Mouse (Mus musculus): ENCODE measurements around the gene Cox8b. TPM values are rescaled to one million over a fixed set of nuclear protein-coding genes. Genes with fewer than 3 reads are reported as not detected.

Cox8b gene
- polyA plus RNA-seq, 1 experiment from 2014 or later = not detected

- peaks cover 5% of the 10 kb centered on the region for H3K36me3 ChIP-seq (ENCODE audit: control insufficient read depth, insufficient read depth, low read length)
- 2% methylated on average over 51 of the region's 51 CpGs for WGBS
- no peaks in the 10 kb centered on the region for H3K27me3 ChIP-seq (ENCODE audit: control insufficient read depth, insufficient read depth, low read length)
- H3K9me3 ChIP-seq (ENCODE audit: control insufficient read depth, low read length) = no peaks in the 10 kb centered on the region
- peak within 1 kb of the TSS; percentile 87 for H3K9ac ChIP-seq (ENCODE audit: low read length)
- DNase-seq (ENCODE audit: low spot score) (peak; percentile 89), ATAC-seq (replicated peaks; ENCODE audit: low FRiP score) (peak; percentile 83)
- peak within 1 kb of the TSS; percentile 98 for H3K4me2 ChIP-seq (ENCODE audit: low read depth, low read length, severe bottlenecking)
- H3K4me3 ChIP-seq (ENCODE audit: low read depth, low read length) = peak within 1 kb of the TSS; percentile 79
- peak within 1 kb of the TSS; percentile 82 for H3K27ac ChIP-seq (ENCODE audit: low read depth, low read length)
- peaks cover 15% of the 10 kb centered on the region for H3K4me1 ChIP-seq (replicated peaks; ENCODE audit: control insufficient read depth, insufficient read depth, low read length)
Observed at GRCm38 (mm10) chr7:140855860-140856784, 44.1 kb downstream of the Cox8b start, which contains the start of gene Gm45785. TSS of gene Gm45785 (minus strand) at chr7:140856331.

- DNase-seq (ENCODE audit: low spot score) = no peak
- H3K9me3 ChIP-seq (ENCODE audit: control insufficient read depth, low read length) = no peaks in the 10 kb centered on the region
- H3K4me1 ChIP-seq (replicated peaks; ENCODE audit: control insufficient read depth, insufficient read depth, low read length) = peaks cover 15% of the 10 kb centered on the region
- no peak for ATAC-seq (replicated peaks; ENCODE audit: low FRiP score)
- H3K4me2 ChIP-seq (ENCODE audit: low read depth, low read length, severe bottlenecking) = peak overlapping the region; percentile 98
- WGBS = 80% methylated on average over 9 of the region's 9 CpGs
- H3K27me3 ChIP-seq (ENCODE audit: control insufficient read depth, insufficient read depth, low read length) = no peaks in the 10 kb centered on the region
- peaks cover 5% of the 10 kb centered on the region for H3K36me3 ChIP-seq (ENCODE audit: control insufficient read depth, insufficient read depth, low read length)
- H3K27ac ChIP-seq (ENCODE audit: low read depth, low read length) = no peak overlapping the region
- H3K9ac ChIP-seq (ENCODE audit: low read length) = peak overlapping the region; percentile 87; the same call in 1 of the 2 replicates
- peak overlapping the region; percentile 79 for H3K4me3 ChIP-seq (ENCODE audit: low read depth, low read length)
Observed at GRCm38 (mm10) chr7:140855181-140855580, 45.1 kb downstream of the Cox8b start.

GRCm38 (mm10) chr7:140854483-140854882 is 45.8 kb downstream of the Cox8b start:
- H3K4me3 ChIP-seq (ENCODE audit: low read depth, low read length) = no peak overlapping the region
- peaks cover 5% of the 10 kb centered on the region for H3K36me3 ChIP-seq (ENCODE audit: control insufficient read depth, insufficient read depth, low read length)
- DNase-seq (ENCODE audit: low spot score) (peak; percentile 44), ATAC-seq (replicated peaks; ENCODE audit: low FRiP score) (no peak)
- H3K9me3 ChIP-seq (ENCODE audit: control insufficient read depth, low read length) = no peaks in the 10 kb centered on the region
- H3K27me3 ChIP-seq (ENCODE audit: control insufficient read depth, insufficient read depth, low read length) = no peaks in the 10 kb centered on the region
- H3K4me1 ChIP-seq (replicated peaks; ENCODE audit: control insufficient read depth, insufficient read depth, low read length) = peaks cover 15% of the 10 kb centered on the region
- no peak overlapping the region for H3K27ac ChIP-seq (ENCODE audit: low read depth, low read length)
- H3K4me2 ChIP-seq (ENCODE audit: low read depth, low read length, severe bottlenecking) = no peak overlapping the region
- WGBS = 95% methylated on average over 18 of the region's 18 CpGs
- H3K9ac ChIP-seq (ENCODE audit: low read length) = no peak overlapping the region

GRCm38 (mm10) chr7:140853386-140853785 is 46.9 kb downstream of the Cox8b start:
- no peak for DNase-seq (ENCODE audit: low spot score)
- Histone ChIP-seq H3K4me3 (ENCODE audit: low read depth, low read length) (no peak overlapping the region), H3K36me3 (ENCODE audit: control insufficient read depth, insufficient read depth, low read length) (peaks cover 5% of the 10 kb centered on the region; the same call in 1 of the 2 replicates), H3K4me1 (replicated peaks; ENCODE audit: control insufficient read depth, insufficient read depth, low read length) (peaks cover 13% of the 10 kb centered on the region), H3K4me2 (ENCODE audit: low read depth, low read length, severe bottlenecking) (no peak overlapping the region), H3K9ac (ENCODE audit: low read length) (no peak overlapping the region), H3K27ac (ENCODE audit: low read depth, low read length) (no peak overlapping the region), H3K27me3 (ENCODE audit: control insufficient read depth, insufficient read depth, low read length) (no peaks in the 10 kb centered on the region), H3K9me3 (ENCODE audit: control insufficient read depth, low read length) (no peaks in the 10 kb centered on the region)
- no peak for ATAC-seq (replicated peaks; ENCODE audit: low FRiP score)
- WGBS = 91% methylated on average over 9 of the region's 9 CpGs

- no peak overlapping the region for H3K4me2 ChIP-seq (ENCODE audit: low read depth, low read length, severe bottlenecking)
- H3K9ac ChIP-seq (ENCODE audit: low read length) = no peak overlapping the region
- H3K9me3 ChIP-seq (ENCODE audit: control insufficient read depth, low read length) = no peaks in the 10 kb centered on the region
- no peaks in the 10 kb centered on the region for H3K27me3 ChIP-seq (ENCODE audit: control insufficient read depth, insufficient read depth, low read length)
- H3K4me3 ChIP-seq (ENCODE audit: low read depth, low read length) = no peak overlapping the region
- peaks cover 7% of the 10 kb centered on the region; the same call in 1 of the 2 replicates for H3K4me1 ChIP-seq (replicated peaks; ENCODE audit: control insufficient read depth, insufficient read depth, low read length)
- H3K27ac ChIP-seq (ENCODE audit: low read depth, low read length) = no peak overlapping the region
- ATAC-seq (replicated peaks; ENCODE audit: low FRiP score) = no peak
- WGBS = 95% methylated on average over 4 of the region's 4 CpGs
- H3K36me3 ChIP-seq (ENCODE audit: control insufficient read depth, insufficient read depth, low read length) = peaks cover 5% of the 10 kb centered on the region; the same call in 1 of the 2 replicates
- DNase-seq (ENCODE audit: low spot score) = no peak
Observed at GRCm38 (mm10) chr7:140851916-140852315, 48.3 kb downstream of the Cox8b start.

Other genes with a start within 250 kb of the Cox8b start
- not detected in 2 replicates for gene Olfr539, start 240.5 kb downstream of the Cox8b start, polyA plus RNA-seq (2014; fragmentation: Nextera tagmentation; extraction: Ambion mirVana)
- gene Olfr45, start 218.5 kb downstream of the Cox8b start, polyA plus RNA-seq (2014; fragmentation: Nextera tagmentation; extraction: Ambion mirVana) = not detected in 2 replicates
- gene Olfr541, start 203.2 kb downstream of the Cox8b start, polyA plus RNA-seq (2014; fragmentation: Nextera tagmentation; extraction: Ambion mirVana) = not detected in 2 replicates
- not detected in 2 replicates for gene Cyp2e1, start 136.7 kb downstream of the Cox8b start, polyA plus RNA-seq (2014; fragmentation: Nextera tagmentation; extraction: Ambion mirVana)
- gene Syce1, start 112.6 kb downstream of the Cox8b start, polyA plus RNA-seq (2014; fragmentation: Nextera tagmentation; extraction: Ambion mirVana) = not detected in 2 replicates
- 4.6 and 5.2 TPM in 2 replicates for gene Zfp941, start 78.3 kb downstream of the Cox8b start, polyA plus RNA-seq (2014; fragmentation: Nextera tagmentation; extraction: Ambion mirVana)
- 0.48 TPM in 1 of 2 replicates, not detected in the other for gene Urah, start 65.4 kb downstream of the Cox8b start, polyA plus RNA-seq (2014; fragmentation: Nextera tagmentation; extraction: Ambion mirVana)
- not detected in 2 replicates for gene Scgb1c1, start 54.9 kb downstream of the Cox8b start, polyA plus RNA-seq (2014; fragmentation: Nextera tagmentation; extraction: Ambion mirVana)
- gene Odf3, start 52.6 kb downstream of the Cox8b start, polyA plus RNA-seq (2014; fragmentation: Nextera tagmentation; extraction: Ambion mirVana) = not detected in 2 replicates
- not detected in 2 replicates for gene Gm45785, start 44.1 kb downstream of the Cox8b start, polyA plus RNA-seq (2014; fragmentation: Nextera tagmentation; extraction: Ambion mirVana)
- 57.2 and 63.0 TPM in 2 replicates for gene Ric8a, start 43.5 kb downstream of the Cox8b start, polyA plus RNA-seq (2014; fragmentation: Nextera tagmentation; extraction: Ambion mirVana)
- gene Bet1l, start 42.9 kb downstream of the Cox8b start, polyA plus RNA-seq (2014; fragmentation: Nextera tagmentation; extraction: Ambion mirVana) = 27.2 and 29.1 TPM in 2 replicates
- 242 and 244 TPM in 2 replicates for gene Psmd13, start 18.5 kb downstream of the Cox8b start, polyA plus RNA-seq (2014; fragmentation: Nextera tagmentation; extraction: Ambion mirVana)
- 24.3 and 25.2 TPM in 2 replicates for gene Sirt3, start 18.1 kb downstream of the Cox8b start, polyA plus RNA-seq (2014; fragmentation: Nextera tagmentation; extraction: Ambion mirVana)
- gene Nlrp6, start 20.5 kb upstream of the Cox8b start, polyA plus RNA-seq (2014; fragmentation: Nextera tagmentation; extraction: Ambion mirVana) = 0.11 and 0.37 TPM in 2 replicates
- gene Pgghg, start 40.9 kb upstream of the Cox8b start, polyA plus RNA-seq (2014; fragmentation: Nextera tagmentation; extraction: Ambion mirVana) = 15.8 and 16.1 TPM in 2 replicates
- 0.49 TPM in 1 of 2 replicates, not detected in the other for gene Ifitm5, start 49.8 kb upstream of the Cox8b start, polyA plus RNA-seq (2014; fragmentation: Nextera tagmentation; extraction: Ambion mirVana)
- gene Gm45717, start 55.5 kb upstream of the Cox8b start, polyA plus RNA-seq (2014; fragmentation: Nextera tagmentation; extraction: Ambion mirVana) = not detected in 2 replicates
- 225 and 231 TPM in 2 replicates for gene Ifitm2, start 55.5 kb upstream of the Cox8b start, polyA plus RNA-seq (2014; fragmentation: Nextera tagmentation; extraction: Ambion mirVana)
- 5.6 and 8.1 TPM in 2 replicates for gene Ifitm1, start 66.8 kb upstream of the Cox8b start, polyA plus RNA-seq (2014; fragmentation: Nextera tagmentation; extraction: Ambion mirVana)
- 9.4 and 9.7 TPM in 2 replicates for gene Ifitm3, start 110.3 kb upstream of the Cox8b start, polyA plus RNA-seq (2014; fragmentation: Nextera tagmentation; extraction: Ambion mirVana)
- not detected in 2 replicates for gene Ifitm6, start 117.5 kb upstream of the Cox8b start, polyA plus RNA-seq (2014; fragmentation: Nextera tagmentation; extraction: Ambion mirVana)
- not detected in 2 replicates for gene Gm17387, start 128.7 kb upstream of the Cox8b start, polyA plus RNA-seq (2014; fragmentation: Nextera tagmentation; extraction: Ambion mirVana)
- 22.3 and 23.5 TPM in 2 replicates for gene B4galnt4, start 160.7 kb upstream of the Cox8b start, polyA plus RNA-seq (2014; fragmentation: Nextera tagmentation; extraction: Ambion mirVana)
- gene Pkp3, start 177.8 kb upstream of the Cox8b start, polyA plus RNA-seq (2014; fragmentation: Nextera tagmentation; extraction: Ambion mirVana) = 1.1 and 1.9 TPM in 2 replicates
- 1.2 and 1.8 TPM in 2 replicates for gene Sigirr, start 200.1 kb upstream of the Cox8b start, polyA plus RNA-seq (2014; fragmentation: Nextera tagmentation; extraction: Ambion mirVana)
- gene Ano9, start 217.4 kb upstream of the Cox8b start, polyA plus RNA-seq (2014; fragmentation: Nextera tagmentation; extraction: Ambion mirVana) = 0.21 and 0.39 TPM in 2 replicates
- 70.9 and 75.3 TPM in 2 replicates for gene Ptdss2, start 221.9 kb upstream of the Cox8b start, polyA plus RNA-seq (2014; fragmentation: Nextera tagmentation; extraction: Ambion mirVana)